Mouse (Mus musculus) ES-E14 (cell line): Measurements from ENCODE around the gene Myo1d. TPM values are rescaled to one million over a fixed set of nuclear protein-coding genes. Genes with fewer than 3 reads are reported as not detected.

Source experiments
- DNase-seq: peaks from one replicate; pipeline ENCODE4 v3.0.0-alpha.2; 2013; ENCODE audit warnings: low read depth, low spot score
- H3K27ac ChIP-seq: 2 replicates; pipeline ENCODE4 v1.5.1; 2012; ENCODE audit warnings: low read depth, mild to moderate bottlenecking, low read length, moderate library complexity, mixed read lengths; ENCODE audit not compliant: poor library complexity, insufficient read depth, severe bottlenecking
- H3K36me3 ChIP-seq: 2 replicates; pipeline ENCODE4 v1.6.1; 2012; ENCODE audit warnings: mild to moderate bottlenecking, low read length, moderate library complexity, mixed read lengths; ENCODE audit not compliant: control insufficient read depth, poor library complexity, insufficient read depth, severe bottlenecking
- H3K4me1 ChIP-seq, 2 experiments: fragments of 150-350 bp in 1 of 2; sonication (generic) in 1 of 2; 2 replicates each; pipeline ENCODE4 v1.6.1; 2012; ENCODE audit warnings: low read length in 2 of 2, mild to moderate bottlenecking in 1 of 2, mixed read lengths in 1 of 2; ENCODE audit not compliant: control insufficient read depth in 2 of 2, insufficient read depth in 2 of 2, poor library complexity in 1 of 2
- H3K4me3 ChIP-seq, 2 experiments: fragments of 150-350 bp in 1 of 2; sonication (generic) in 1 of 2; 2 replicates each; pipeline ENCODE4 v1.5.1; 2012; ENCODE audit warnings: low read length in 2 of 2, low read depth in 1 of 2, mild to moderate bottlenecking in 1 of 2, mixed read lengths in 1 of 2; ENCODE audit not compliant: insufficient read depth in 1 of 2, poor library complexity in 1 of 2, severe bottlenecking in 1 of 2
- H3K9ac ChIP-seq: 2 replicates; pipeline ENCODE4 v1.6.1; 2012; ENCODE audit warnings: low read depth, mild to moderate bottlenecking, low read length, mixed read lengths; ENCODE audit not compliant: poor library complexity, insufficient read depth, severe bottlenecking
- H3K9me3 ChIP-seq: fragments of 150-350 bp; sonication (generic); 2 replicates; pipeline ENCODE4 v1.6.1; 2012; ENCODE audit warnings: low read depth, mild to moderate bottlenecking, low read length; ENCODE audit not compliant: control insufficient read depth, insufficient read depth
- CHD2 ChIP-seq: IDR thresholded peaks from 2 replicates; pipeline ENCODE4 v1.6.1; 2014; ENCODE audit warnings: mild to moderate bottlenecking, low read depth, low read length, inconsistent platforms
- HCFC1 ChIP-seq: IDR thresholded peaks from 2 replicates; pipeline ENCODE4 v1.6.1; 2012; ENCODE audit warnings: low read length, inconsistent platforms, borderline replicate concordance; ENCODE audit not compliant: insufficient read depth
- MAFK ChIP-seq: IDR thresholded peaks from 2 replicates; pipeline ENCODE4 v1.6.1; 2014; ENCODE audit warnings: mild to moderate bottlenecking, low read depth, low read length, inconsistent platforms; ENCODE audit not compliant: insufficient read depth
- ZC3H11A ChIP-seq: IDR thresholded peaks from 2 replicates; pipeline ENCODE4 v1.6.1; 2012; ENCODE audit warnings: low read depth, mild to moderate bottlenecking, inconsistent platforms, low read length, borderline replicate concordance
- ZNF384 ChIP-seq: IDR thresholded peaks from 2 replicates; pipeline ENCODE4 v1.6.1; 2012; ENCODE audit warnings: low read depth, low read length, inconsistent platforms
- in situ Hi-C, 2 experiments: fragments of 600-800 bp; cut with MboI; formaldehyde crosslinking; loops; one replicate each; pipeline ENCODE4 v1.15.1; 2025; ENCODE audit warnings: low sequenced_read_pairs in 2 of 2, inconsistent platforms in 1 of 2; ENCODE audit not compliant: unreplicated experiment in 2 of 2
- total RNA-seq: library from RNA; depleted of rRNA; stranded (reverse); fragments of 300-350 nt; gene quantifications from 2 replicates; pipeline ENCODE4 v1.2.3, GENCODE M21; 2012

Gene Myo1d
- total RNA-seq, 1 experiment: 2.9 TPM

DNA sequence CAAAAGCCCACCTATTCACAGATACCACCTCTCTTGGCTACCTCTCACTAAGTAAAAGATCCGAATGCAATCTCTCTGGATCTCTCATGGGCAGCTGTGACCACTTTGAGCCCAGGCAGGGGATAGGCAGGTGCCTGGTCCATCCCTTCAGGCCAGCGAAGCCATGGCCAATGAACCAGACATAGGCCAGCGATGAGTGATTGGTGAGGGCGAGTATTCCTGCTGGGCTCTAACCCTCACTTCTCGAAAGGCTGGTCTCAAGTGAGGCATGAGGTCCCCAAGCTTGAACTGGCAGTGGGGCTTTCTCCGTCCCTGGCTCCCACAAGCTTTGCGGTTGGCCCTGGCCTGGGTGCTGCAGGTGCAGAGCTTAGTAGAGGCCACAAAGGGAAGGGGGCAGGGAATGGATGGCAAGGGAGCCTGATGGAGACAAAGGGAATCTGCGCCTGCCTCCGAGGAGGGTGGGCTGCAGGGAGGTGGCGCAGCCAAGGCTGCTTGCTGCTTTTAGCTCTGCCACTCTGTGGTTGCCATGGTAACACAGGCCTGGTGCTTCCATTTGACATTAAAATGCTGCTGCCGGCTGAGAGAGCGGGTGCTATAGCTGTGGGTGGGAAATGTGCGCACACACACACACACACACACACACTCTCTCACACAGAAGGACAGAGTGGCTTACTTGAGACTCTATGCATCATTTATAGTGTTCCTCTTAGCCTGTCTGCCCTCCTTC lies 275.9 kb downstream of the Myo1d start:
- H3K36me3 ChIP-seq: no peaks in the 10 kb centered on the region
- H3K4me1 ChIP-seq: peaks cover 1 to 13% of the 10 kb centered on the region in 2 experiments; a peak in 2 of 4 replicates
- no peak overlapping the region for H3K27ac ChIP-seq
- peak; percentile 12 for DNase-seq
- H3K4me3 ChIP-seq: no peak overlapping the region
- H3K9me3 ChIP-seq: no peaks in the 10 kb centered on the region
- no peak overlapping the region for H3K9ac ChIP-seq
- TF ChIP-seq HCFC1: no peak
- in situ Hi-C loops: no loop called here

DNA sequence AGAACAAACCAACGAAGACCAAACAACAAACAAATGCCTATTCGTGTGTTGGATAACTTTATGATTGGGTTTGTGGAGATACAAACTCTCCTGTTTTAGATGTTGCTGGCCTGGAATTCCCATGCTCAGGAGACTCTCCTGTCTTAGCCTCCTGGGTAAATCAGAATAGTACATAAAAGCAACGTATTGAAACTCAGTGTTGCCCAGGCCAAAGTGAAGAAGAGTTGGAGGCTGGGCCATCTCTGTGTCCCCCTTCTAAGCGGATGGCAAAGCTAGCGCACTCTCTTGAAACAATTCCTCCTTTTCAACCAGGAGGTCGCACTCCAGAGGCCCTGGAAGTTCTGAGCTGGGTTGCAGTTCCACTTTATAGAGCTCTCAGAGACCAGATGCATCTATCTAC lies 276.5 kb downstream of the Myo1d start:
- no peak overlapping the region for H3K9ac ChIP-seq
- no peak overlapping the region for H3K4me3 ChIP-seq
- no peak for DNase-seq
- no peak overlapping the region for H3K27ac ChIP-seq
- no peaks in the 10 kb centered on the region for H3K9me3 ChIP-seq
- in situ Hi-C loops: no loop called here
- peaks cover 1 to 17% of the 10 kb centered on the region in 2 experiments; a peak in 2 of 4 replicates for H3K4me1 ChIP-seq
- TF ChIP-seq HCFC1: no peak
- no peaks in the 10 kb centered on the region for H3K36me3 ChIP-seq

DNA sequence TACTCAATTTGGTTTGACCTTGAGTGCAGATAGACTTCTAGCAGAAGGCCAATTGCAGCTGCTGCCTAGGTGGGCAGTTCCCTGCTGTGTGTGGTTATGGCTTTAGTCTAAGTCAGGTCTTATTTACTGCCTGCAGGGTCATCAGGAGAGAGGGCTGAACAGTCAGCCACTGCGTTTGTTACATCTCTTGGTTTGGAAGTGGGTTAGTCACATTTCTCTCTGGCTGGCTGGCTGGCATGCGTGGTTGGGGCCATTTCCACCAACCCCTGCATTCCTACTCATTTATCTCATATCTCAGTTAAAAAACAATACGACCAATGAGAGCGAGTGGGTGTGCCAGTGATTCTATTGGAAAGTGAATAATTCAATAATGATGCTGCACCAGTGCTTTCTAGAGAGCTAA lies 280.3 kb downstream of the Myo1d start:
- Histone ChIP-seq H3K4me3 (no peak overlapping the region), H3K9ac (no peak overlapping the region), H3K4me1 (peaks cover 1 to 17% of the 10 kb centered on the region in 2 experiments; a peak in 2 of 4 replicates), H3K9me3 (no peaks in the 10 kb centered on the region), H3K36me3 (no peaks in the 10 kb centered on the region), H3K27ac (no peak overlapping the region)
- no peak for DNase-seq
- in situ Hi-C loops: no loop called here
- no peak for TF ChIP-seq ZC3H11A
- no peak for TF ChIP-seq ZNF384

DNA sequence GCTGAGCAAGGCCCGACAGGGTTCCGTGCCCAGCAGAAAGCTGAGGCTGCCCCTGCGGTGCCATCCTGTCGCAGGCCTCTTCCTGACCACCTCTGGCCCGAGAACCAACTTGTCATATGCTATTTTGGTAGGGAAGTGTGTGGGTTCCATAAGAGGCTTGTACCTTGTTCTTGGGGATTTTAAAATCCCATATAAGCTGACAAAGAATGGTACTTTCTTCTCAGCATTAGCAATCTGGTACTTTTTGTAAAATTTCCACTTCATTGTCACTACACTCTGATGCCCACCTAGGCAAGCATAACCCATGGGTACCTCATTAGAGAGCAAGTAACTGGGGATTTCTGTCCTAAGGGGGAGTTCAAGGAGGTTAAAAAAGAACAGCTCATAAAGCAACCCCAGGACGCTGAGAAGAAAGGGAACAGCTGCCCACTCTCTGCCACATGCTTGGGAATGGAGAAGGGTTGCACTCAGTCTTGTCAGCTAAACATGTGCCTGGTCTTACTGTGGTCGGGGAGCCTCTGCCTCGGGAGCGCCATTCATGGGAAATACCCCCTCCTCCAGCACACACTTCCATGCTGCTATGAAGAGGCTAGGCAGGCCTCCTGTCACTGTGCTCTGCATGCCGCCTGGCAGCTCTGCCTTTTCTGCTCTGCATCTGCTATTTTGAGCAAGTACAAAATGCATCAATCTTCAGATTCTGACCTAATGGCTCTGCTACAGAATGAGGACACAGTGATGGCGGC lies 281.3 kb downstream of the Myo1d start:
- H3K9me3 ChIP-seq: no peaks in the 10 kb centered on the region

DNA sequence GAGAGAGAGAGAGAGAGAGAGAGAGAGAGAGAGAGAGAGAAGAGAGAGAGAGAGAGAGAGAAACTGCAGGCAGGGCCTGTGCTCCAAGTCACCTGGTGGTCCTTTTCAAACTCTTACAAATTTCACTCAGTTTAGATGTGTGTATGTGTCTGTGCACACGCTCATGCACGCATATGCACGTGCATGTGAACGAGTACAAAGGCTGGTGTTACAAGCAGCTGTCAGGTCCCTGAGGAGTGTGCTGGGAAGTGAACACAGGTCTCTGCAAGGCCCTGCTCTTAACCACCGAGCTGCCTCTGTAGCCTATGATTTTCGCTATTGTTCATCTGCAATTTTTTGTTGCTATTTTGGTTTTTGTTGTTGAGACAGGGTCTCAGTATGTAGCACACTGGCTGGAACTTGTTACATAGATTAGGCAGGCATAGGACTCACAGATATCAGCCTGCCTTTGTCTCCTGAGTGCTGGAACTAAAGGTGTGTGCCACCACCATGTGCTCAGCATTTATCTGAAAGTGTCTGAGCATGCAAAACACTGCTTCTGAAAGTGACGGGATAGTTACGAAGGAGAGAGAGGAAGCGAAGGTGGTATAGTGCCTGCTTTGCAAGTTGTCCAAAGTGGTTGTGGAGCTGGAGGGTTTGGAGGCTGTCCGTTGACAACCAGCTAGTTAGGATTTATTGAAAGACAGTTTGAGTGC lies 282.5 kb downstream of the Myo1d start:
- H3K27ac ChIP-seq: no peak overlapping the region
- H3K4me3 ChIP-seq: no peak overlapping the region
- in situ Hi-C loops: no loop called here
- H3K9ac ChIP-seq: no peak overlapping the region
- H3K9me3 ChIP-seq: no peaks in the 10 kb centered on the region
- no peak for DNase-seq
- H3K36me3 ChIP-seq: no peaks in the 10 kb centered on the region
- TF ChIP-seq ZNF384 (no peak), MAFK (no peak), HCFC1 (no peak), CHD2 (no peak), ZC3H11A (no peak)
- peaks cover 1 to 15% of the 10 kb centered on the region in 2 experiments; a peak in 2 of 4 replicates for H3K4me1 ChIP-seq

More for the DNA sequence above, 281.3 kb downstream of the Myo1d start:
- DNase-seq: no peak
- Histone ChIP-seq H3K4me1 (peaks cover 1 to 15% of the 10 kb centered on the region in 2 experiments; a peak in 2 of 4 replicates), H3K36me3 (no peaks in the 10 kb centered on the region), H3K9ac (peak overlapping the region; percentile 36; the same call in 1 of the 2 replicates), H3K27ac (no peak overlapping the region; the same call in 1 of the 2 replicates), H3K4me3 (peak overlapping the region in 1 of 2 experiments; percentile 19; a peak in 1 of 4 replicates)
- TF ChIP-seq MAFK: no peak
- TF ChIP-seq CHD2: no peak
- no peak for TF ChIP-seq ZNF384
- in situ Hi-C loops: no loop called here
